Mouse (Mus musculus) kidney, postnatal 25 days (tissue): ENCODE results near the gene Mbnl1.
"Not testable (repeated sequence)": the region's sequence is repeated elsewhere in the genome, so short reads cannot be mapped to it uniquely, and the experiment has no call there.

Experiments used
- DNase-seq, 2 experiments: peaks; one replicate each; pipeline ENCODE4 v3.0.0; 2021; ENCODE audit warnings: mixed read lengths in 2 of 2

Gene Mbnl1

GRCm38 (mm10) chr3:60472681-60473177 lies at the start of gene Mbnl1:
Mbnl1 (plus strand) TSS chr3:60472830.
- no peak for DNase-seq

- no peak for DNase-seq
Observed at GRCm38 (mm10) chr3:60424148-60424547, 48.5 kb upstream of the Mbnl1 start.

GRCm38 (mm10) chr3:60429049-60429448 lies 43.6 kb upstream of the Mbnl1 start:
- DNase-seq, result no peak

GRCm38 (mm10) chr3:60437254-60437653 lies 35.4 kb upstream of the Mbnl1 start:
- DNase-seq, result no peak

- peak; percentile 68 to 80 for DNase-seq
Observed at GRCm38 (mm10) chr3:60437678-60438232, 34.9 kb upstream of the Mbnl1 start.

GRCm38 (mm10) chr3:60438715-60439114 lies 33.9 kb upstream of the Mbnl1 start:
- no peak for DNase-seq

- DNase-seq, result no peak
Observed at GRCm38 (mm10) chr3:60461828-60462521, 10.7 kb upstream of the Mbnl1 start.

- not testable (repeated sequence) for DNase-seq
Observed at GRCm38 (mm10) chr3:60468667-60469066, 4.0 kb upstream of the Mbnl1 start.

GRCm38 (mm10) chr3:60469170-60469805 lies 3.3 kb upstream of the Mbnl1 start:
- DNase-seq, result peak in 1 of 2 experiments; percentile 3

- DNase-seq, result no peak
Observed at GRCm38 (mm10) chr3:60472011-60472680, 484 bp upstream of the Mbnl1 start.

GRCm38 (mm10) chr3:60473861-60474653 lies 1.4 kb downstream of the Mbnl1 start:
- DNase-seq, result no peak

GRCm38 (mm10) chr3:60474654-60474972 lies 2.0 kb downstream of the Mbnl1 start:
- DNase-seq, result no peak

- DNase-seq, result no peak
Observed at GRCm38 (mm10) chr3:60475055-60475454, 2.4 kb downstream of the Mbnl1 start.

- DNase-seq, result no peak
Observed at GRCm38 (mm10) chr3:60476751-60477255, 4.2 kb downstream of the Mbnl1 start.

GRCm38 (mm10) chr3:60478433-60478832 lies 5.8 kb downstream of the Mbnl1 start:
- DNase-seq, result no peak

- no peak for DNase-seq
Observed at GRCm38 (mm10) chr3:60480716-60481115, 8.1 kb downstream of the Mbnl1 start.

GRCm38 (mm10) chr3:60481740-60482399 lies 9.2 kb downstream of the Mbnl1 start:
- no peak for DNase-seq

- no peak for DNase-seq
Observed at GRCm38 (mm10) chr3:60483305-60483704, 10.7 kb downstream of the Mbnl1 start.

- DNase-seq, result no peak
Observed at GRCm38 (mm10) chr3:60485987-60486712, 13.5 kb downstream of the Mbnl1 start.

- DNase-seq, result no peak
Observed at GRCm38 (mm10) chr3:60486713-60487170, 14.1 kb downstream of the Mbnl1 start.

- DNase-seq, result no peak
Observed at GRCm38 (mm10) chr3:60489509-60489908, 16.9 kb downstream of the Mbnl1 start.
